Mouse (Mus musculus): ENCODE measurements around the gene Mast1.

The Mast1 gene

GRCm38 (mm10) chr8:84873016-84873415, 64.1 kb downstream of the Mast1 start:
- no peak for DNase-seq (ENCODE audit: low spot score in 2 of 2)

GRCm38 (mm10) chr8:84872309-84872965, 64.7 kb downstream of the Mast1 start:
- DNase-seq (ENCODE audit: low spot score in 2 of 2): peak; percentile 8 to 29

GRCm38 (mm10) chr8:84871376-84872308, 65.5 kb downstream of the Mast1 start, which contains the start of gene Syce2:
TSS of gene Syce2 (plus strand) at chr8:84872111.
- DNase-seq (ENCODE audit: low spot score in 2 of 2): peak; percentile 66 to 80
